Comparison of ENCODE assay signal across 8 mouse cellular contexts in the genomic region with DNA sequence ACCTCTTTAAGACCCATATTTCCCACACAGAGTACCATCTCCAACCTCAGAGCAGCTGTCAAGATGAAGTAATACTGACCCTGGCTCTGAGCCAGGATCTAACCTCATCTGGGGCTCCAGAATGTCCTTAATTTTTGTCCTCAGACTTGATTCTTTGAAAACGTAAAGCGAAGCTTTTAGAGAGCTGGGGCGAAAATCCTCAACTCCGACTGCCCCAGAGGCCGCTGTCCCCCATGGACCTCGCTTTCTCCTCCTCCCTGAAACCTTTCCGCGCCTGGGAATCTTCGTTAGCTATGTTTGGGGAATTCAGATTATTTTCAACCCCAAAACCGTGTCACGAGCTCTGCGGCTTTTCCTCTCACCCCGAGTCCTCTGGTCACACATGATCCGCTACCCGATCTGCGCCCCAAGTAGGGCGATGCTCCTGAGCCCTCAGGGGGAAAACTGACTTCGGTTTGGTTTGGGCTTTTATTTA. TPM values are rescaled to one million over a fixed set of nuclear protein-coding genes. Genes with fewer than 3 reads are reported as not detected.
A peak's percentile ranks its signal among the peaks of the same experiment; 100 is the strongest.
DNase-seq lines count a peak whose midpoint lies in the region; ATAC-seq lines count a peak whose summit lies in the region.

No protein-coding gene starts in this region.

- 0 out of 2 replicates have a peak overlapping the region, but pooled peaks have one; percentile 32 for H3K27ac ChIP-seq in heart, embryonic 13.5 days (replicated peaks)
- no peak overlapping the region for H3K27ac ChIP-seq in kidney, embryonic 16.5 days (ENCODE audit: low read length)

- DNase-seq in CD4-positive helper T cell, adult 2 months (ENCODE audit: low read depth, low spot score) = peak; percentile 30
- DNase-seq in cerebellum, postnatal 10 days = peak; percentile 55 to 61
- DNase-seq in lung, postnatal 14 days = peak; percentile 35
- peak; percentile 14 for DNase-seq in right cerebral cortex, postnatal 4 days

- peaks cover 36% of the 10 kb centered on the region for H3K27me3 ChIP-seq in erythroblast, embryonic 14.5 days (ENCODE audit: control insufficient read depth)
- peaks cover 11% of the 10 kb centered on the region for H3K27me3 ChIP-seq in heart, embryonic 13.5 days (replicated peaks)
- H3K27me3 ChIP-seq in kidney, embryonic 16.5 days (ENCODE audit: insufficient read depth, low read length) = peaks cover 5% of the 10 kb centered on the region; the same call in 1 of the 2 replicates

- H3K4me2 ChIP-seq in heart, embryonic 13.5 days = peak overlapping the region; percentile 96
- peak overlapping the region; percentile 86 for H3K4me2 ChIP-seq in kidney, embryonic 16.5 days (replicated peaks; ENCODE audit: low read depth, low read length)

- peaks cover 17% of the 10 kb centered on the region for H3K4me1 ChIP-seq in erythroblast, embryonic 14.5 days (ENCODE audit: control insufficient read depth)
- H3K4me1 ChIP-seq in heart, embryonic 13.5 days = peaks cover 5% of the 10 kb centered on the region
- H3K4me1 ChIP-seq in kidney, embryonic 16.5 days (ENCODE audit: insufficient read depth, low read length) = peaks cover 4% of the 10 kb centered on the region; the same call in 1 of the 2 replicates

- peak overlapping the region; percentile 78 for H3K4me3 ChIP-seq in erythroblast, embryonic 14.5 days (replicated peaks)
- H3K4me3 ChIP-seq in heart, embryonic 13.5 days = peak overlapping the region; percentile 87
- peak overlapping the region; percentile 85 for H3K4me3 ChIP-seq in kidney, embryonic 16.5 days (ENCODE audit: low read length)

- no peaks in the 10 kb centered on the region for H3K9me3 ChIP-seq in erythroblast, embryonic 14.5 days (ENCODE audit: control insufficient read depth, low read length)
- no peaks in the 10 kb centered on the region for H3K9me3 ChIP-seq in heart, embryonic 13.5 days
- no peaks in the 10 kb centered on the region for H3K9me3 ChIP-seq in kidney, embryonic 16.5 days (ENCODE audit: low read length)

- H3K9ac ChIP-seq in heart, embryonic 13.5 days = peak overlapping the region; percentile 85
- peak overlapping the region; percentile 78 for H3K9ac ChIP-seq in kidney, embryonic 16.5 days (replicated peaks; ENCODE audit: low read length)

- ATAC-seq in erythroblast, adult 5-6 weeks (replicated peaks; ENCODE audit: low FRiP score, poor library complexity, severe bottlenecking) = no peak
- ATAC-seq in heart, embryonic 13.5 days (ENCODE audit: extremely low read depth, insufficient number of reproducible peaks, low FRiP score, low TSS enrichment) = 0 out of 2 replicates have a peak, but pooled peaks have one; percentile 16
- ATAC-seq in kidney, embryonic 16.5 days (ENCODE audit: low FRiP score, low TSS enrichment) = peak; percentile 16; the same call in 1 of the 2 replicates

- 1% methylated on average over 18 of the region's 18 CpGs for WGBS in heart, embryonic 13.5 days
- WGBS in kidney, embryonic 16.5 days = under 1% methylated on average over 18 of the region's 18 CpGs

- no peaks in the 10 kb centered on the region for H3K36me3 ChIP-seq in erythroblast, embryonic 14.5 days (ENCODE audit: control insufficient read depth)
- no peaks in the 10 kb centered on the region for H3K36me3 ChIP-seq in heart, embryonic 13.5 days
- no peaks in the 10 kb centered on the region for H3K36me3 ChIP-seq in kidney, embryonic 16.5 days (ENCODE audit: insufficient read depth, low read length)

RNA-seq across cellular contexts. Expression of gene Abca5, which starts 0.7 kb away (rescaled TPM):
- not detected in 2 replicates for polyA plus RNA-seq in erythroblast, embryonic 14.5 days (2012)
- total RNA-seq in erythroblast, adult 5-6 weeks (2015; ENCODE audit: low replicate concordance) = 0.42 TPM in 1 of 2 replicates, not detected in the other
- total RNA-seq in erythroblast, adult 5-6 weeks (2017; ENCODE audit: low replicate concordance) = 0.28 TPM in 1 of 2 replicates, not detected in the other
- 1.8 and 1.9 TPM in 2 replicates for polyA plus RNA-seq in heart, embryonic 13.5 days (2015; fragmentation: Nextera tagmentation; extraction: Ambion mirVana)
- polyA plus RNA-seq in kidney, embryonic 16.5 days (2015; fragmentation: Nextera tagmentation; extraction: Ambion mirVana) = 3.3 and 3.5 TPM in 2 replicates
